Mouse (Mus musculus) heart, adult 2 months (tissue): Measurements from ENCODE around the gene Gnptg.

Experiments
- CTCF ChIP-seq: fragments of 200-600 bp; IDR thresholded peaks from 2 replicates; pipeline ENCODE4 v1.8.1; 2022; ENCODE audit warnings: antibody characterized with exemption, mild to moderate bottlenecking, moderate library complexity
- EP300 ChIP-seq: fragments of 200-500 bp; IDR thresholded peaks from 2 replicates; pipeline ENCODE4 v1.6.1; 2011; ENCODE audit warnings: low read depth, low read length, control low read depth; ENCODE audit not compliant: insufficient read depth
- POLR2A ChIP-seq: fragments of 200-500 bp; IDR thresholded peaks from 2 replicates; pipeline ENCODE4 v1.6.1; 2011; ENCODE audit warnings: mild to moderate bottlenecking, low read depth, low read length, control low read depth; ENCODE audit not compliant: insufficient read depth

- TF ChIP-seq CTCF (no peak), EP300 (no peak), POLR2A (no peak)
Observed at GRCm38 (mm10) chr17:25253760-25254159, 13.8 kb upstream of the Gnptg start.
